ENCODE assay signal across 2 mouse cellular contexts in the genomic region with DNA sequence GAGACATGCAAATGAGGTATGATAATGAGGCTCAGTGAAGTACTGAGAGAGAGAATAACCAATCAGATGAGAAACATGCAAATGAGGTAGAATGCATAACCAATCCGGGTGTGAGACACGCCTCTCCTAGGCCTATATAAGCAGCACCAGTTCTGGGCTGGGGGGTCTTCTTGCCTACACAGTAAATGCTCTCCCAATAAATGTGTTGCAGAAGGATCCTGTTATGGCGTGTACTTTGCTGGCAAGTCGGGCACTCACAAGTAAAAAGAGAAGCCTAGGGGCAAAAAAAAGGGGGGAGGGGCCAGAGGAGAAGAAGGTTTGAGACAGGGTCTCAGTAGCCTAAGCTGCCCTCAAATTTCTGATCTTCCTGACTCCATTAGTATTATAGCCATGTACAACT. TPM values are rescaled to one million over a fixed set of nuclear protein-coding genes. Genes with fewer than 3 reads are reported as not detected.
"Had no signal": no experiment of that assay in that cellular context is flagged by ENCODE, and none has a peak within 500 bp of the region (broad histone marks: within the 10 kb centered on the region; RNA-seq: fewer than 3 reads in every experiment).

No protein-coding gene starts in this region.

RNA-seq across cellular contexts. Expression of a gene that starts 20.9 kb away (rescaled TPM):
- total RNA-seq: megakaryocyte-erythroid progenitor cell, adult 5-6 weeks had no signal
- polyA plus RNA-seq: liver, embryonic 15.5 days had no signal
